Mouse (Mus musculus): ENCODE data around the gene Nfatc3.

- TF ChIP-seq CTCF (IDR thresholded peaks at IDR 0.05; ENCODE audit: low read depth, low read length) (no peak), EP300 (IDR thresholded peaks at IDR 0.05; ENCODE audit: insufficient read depth, low read depth, low read length) (no peak), POLR2A (IDR thresholded peaks at IDR 0.05; ENCODE audit: insufficient read depth, low read length) (no peak)
Measured at GRCm38 (mm10) chr8:106169017-106169933, 110.6 kb downstream of the Nfatc3 start.
